Mouse (Mus musculus) small intestine, adult 2 months (tissue): ENCODE measurements at regions not wholly inside any gene's neighbourhood (a gene's known extent, or its start where the extent isn't known, plus 50 kb on each side); places are given as distances from the start of the nearest gene placed in this dataset.

Source experiments
- H3K27ac ChIP-seq: fragments of 200-500 bp; 2 replicates; pipeline ENCODE4 v1.5.1; 2012; ENCODE audit warnings: low read depth, low read length, control low read depth, inconsistent platforms; ENCODE audit not compliant: insufficient read depth
- H3K27me3 ChIP-seq: fragments of 200-500 bp; 2 replicates; pipeline ENCODE4 v1.6.1; 2012; ENCODE audit warnings: mild to moderate bottlenecking, moderate library complexity, low read length, inconsistent platforms; ENCODE audit not compliant: control insufficient read depth, insufficient read depth
- H3K36me3 ChIP-seq: fragments of 200-500 bp; 2 replicates; pipeline ENCODE4 v1.6.1; 2012; ENCODE audit warnings: mild to moderate bottlenecking, low read length, control low read depth, inconsistent platforms; ENCODE audit not compliant: control insufficient read depth, insufficient read depth
- H3K4me1 ChIP-seq: fragments of 200-500 bp; 2 replicates; pipeline ENCODE4 v1.6.1; 2012; ENCODE audit warnings: low read length, inconsistent platforms, mixed read lengths; ENCODE audit not compliant: control insufficient read depth, insufficient read depth, insufficient read length
- H3K4me3 ChIP-seq: fragments of 200-500 bp; 2 replicates; pipeline ENCODE4 v1.5.1; 2012; ENCODE audit warnings: low read depth, mild to moderate bottlenecking, control low read depth, inconsistent platforms, low read length, moderate library complexity
- CTCF ChIP-seq: fragments of 200-500 bp; IDR thresholded peaks from 2 replicates; pipeline ENCODE4 v1.5.1; 2012; ENCODE audit warnings: low read depth, mild to moderate bottlenecking, control low read depth, inconsistent platforms, low read length, moderate library complexity, mixed read lengths; ENCODE audit not compliant: insufficient replicate concordance, insufficient read length; ENCODE audit errors: extremely low read depth
- POLR2A ChIP-seq: fragments of 200-500 bp; IDR thresholded peaks from 2 replicates; pipeline ENCODE4 v1.6.1; 2012; ENCODE audit warnings: low read depth, mild to moderate bottlenecking, control low read depth, inconsistent platforms, low read length, moderate library complexity
- WGBS: fragments of 180-500 bp; shearing (Covaris S2); methylation state at CpG from one replicate; pipeline ENCODE4 v1.1.7; 2018; 5-methylcytosine and 5-hydroxymethylcytosine counted together

GRCm38 (mm10) chr15:61210161-61210560 lies 287.3 kb upstream of the A1bg start:
- Histone ChIP-seq H3K4me1 (no peaks in the 10 kb centered on the region), H3K27ac (no peak overlapping the region), H3K27me3 (no peaks in the 10 kb centered on the region), H3K4me3 (no peak overlapping the region), H3K36me3 (no peaks in the 10 kb centered on the region)
- no peak for TF ChIP-seq CTCF
- no peak for TF ChIP-seq POLR2A

GRCm38 (mm10) chr15:61189981-61190380 lies 267.2 kb upstream of the A1bg start:
- Histone ChIP-seq H3K27me3 (no peaks in the 10 kb centered on the region), H3K4me3 (no peak overlapping the region), H3K4me1 (no peaks in the 10 kb centered on the region), H3K27ac (no peak overlapping the region), H3K36me3 (no peaks in the 10 kb centered on the region)
- TF ChIP-seq CTCF (no peak), POLR2A (no peak)
- WGBS, result 92% methylated on average over 1 of the region's 1 CpGs

- Histone ChIP-seq H3K27ac (no peak overlapping the region), H3K36me3 (no peaks in the 10 kb centered on the region), H3K27me3 (no peaks in the 10 kb centered on the region), H3K4me3 (no peak overlapping the region), H3K4me1 (no peaks in the 10 kb centered on the region)
- WGBS, result 76% methylated on average over 8 of the region's 8 CpGs
- TF ChIP-seq POLR2A, result no peak
- no peak for TF ChIP-seq CTCF
Measured at GRCm38 (mm10) chr15:61189481-61189880, 266.7 kb upstream of the A1bg start.

GRCm38 (mm10) chr15:61184597-61184963 lies 261.8 kb upstream of the A1bg start:
- Histone ChIP-seq H3K4me1 (no peaks in the 10 kb centered on the region), H3K27me3 (no peaks in the 10 kb centered on the region), H3K36me3 (no peaks in the 10 kb centered on the region), H3K27ac (no peak overlapping the region), H3K4me3 (no peak overlapping the region)
- TF ChIP-seq POLR2A (no peak), CTCF (no peak)
- 89% methylated on average over 2 of the region's 2 CpGs for WGBS

- H3K36me3 ChIP-seq, result no peaks in the 10 kb centered on the region
- no peak overlapping the region for H3K27ac ChIP-seq
- TF ChIP-seq POLR2A (no peak), CTCF (no peak)
- H3K4me1 ChIP-seq, result no peaks in the 10 kb centered on the region
- H3K4me3 ChIP-seq, result no peak overlapping the region
- 81% methylated on average over 11 of the region's 11 CpGs for WGBS
- no peaks in the 10 kb centered on the region for H3K27me3 ChIP-seq
Measured at GRCm38 (mm10) chr15:61183751-61184596, 261.2 kb upstream of the A1bg start.

- Histone ChIP-seq H3K27me3 (no peaks in the 10 kb centered on the region), H3K27ac (no peak overlapping the region), H3K4me3 (no peak overlapping the region), H3K4me1 (no peaks in the 10 kb centered on the region), H3K36me3 (no peaks in the 10 kb centered on the region)
- WGBS, result 53% methylated on average over 5 of the region's 5 CpGs
- no peak for TF ChIP-seq POLR2A
Measured at GRCm38 (mm10) chr15:61183291-61183690, 260.5 kb upstream of the A1bg start.

GRCm38 (mm10) chr15:61168842-61169416 lies 246.1 kb upstream of the A1bg start:
- Histone ChIP-seq H3K4me3 (no peak overlapping the region), H3K4me1 (peaks cover 12% of the 10 kb centered on the region; the same call in 1 of the 2 replicates), H3K27me3 (no peaks in the 10 kb centered on the region), H3K36me3 (no peaks in the 10 kb centered on the region), H3K27ac (peak overlapping the region; percentile 91)
- TF ChIP-seq CTCF (no peak), POLR2A (no peak)
- 41% methylated on average over 1 of the region's 1 CpGs for whole genome bisulfite sequencing
